Mouse (Mus musculus): ENCODE measurements around the gene Olfr109. TPM values are rescaled to one million over a fixed set of nuclear protein-coding genes. Genes with fewer than 3 reads are reported as not detected.

Olfr109 gene
- not detected in 2 replicates for polyA plus RNA-seq (2012)

DNA sequence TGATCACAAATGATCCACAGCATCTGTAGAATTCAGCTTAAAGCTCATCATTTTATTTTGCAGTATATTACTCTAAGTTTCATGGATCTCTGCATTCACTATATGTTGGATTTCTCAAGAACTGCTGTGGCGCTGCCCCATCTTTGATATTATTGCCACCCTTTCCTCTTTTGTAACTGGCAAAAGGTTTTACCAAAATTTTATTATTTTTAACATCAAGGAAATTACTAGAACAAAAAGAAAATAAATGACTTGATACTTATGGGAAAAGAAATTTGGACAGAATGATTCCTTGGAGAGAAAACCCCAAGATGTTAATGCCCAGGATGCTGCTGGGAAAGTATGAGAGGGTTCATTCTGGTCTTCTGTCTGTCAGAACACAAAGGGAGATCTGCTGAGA is at the start of gene Olfr109:
Gene Olfr109, plus strand, starts transcription at position 301 of the 400 bp plus-strand sequence.

DNA sequence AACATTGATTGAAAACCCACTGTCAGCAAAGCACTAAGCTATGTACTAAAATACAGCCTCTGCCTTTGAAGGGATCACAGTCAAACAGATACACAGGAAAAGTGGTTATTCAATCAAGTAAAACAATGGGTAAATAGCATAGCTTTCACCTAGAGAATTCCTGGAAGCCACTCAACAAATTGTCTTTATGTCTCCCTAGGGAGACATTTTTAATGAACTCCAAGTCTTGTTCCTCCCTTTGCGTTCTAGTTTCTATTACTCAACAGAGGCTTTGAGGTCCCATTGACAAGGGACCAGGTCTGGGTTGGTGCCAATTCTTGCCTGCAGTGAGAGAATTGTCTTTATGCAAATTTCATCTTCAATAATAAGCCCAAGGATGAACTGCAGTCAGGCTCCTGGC is 13.5 kb upstream of the Olfr109 start, which contains the start of gene Olfr108:
Gene Olfr108, plus strand, starts transcription at position 301 of the 400 bp plus-strand sequence.

DNA sequence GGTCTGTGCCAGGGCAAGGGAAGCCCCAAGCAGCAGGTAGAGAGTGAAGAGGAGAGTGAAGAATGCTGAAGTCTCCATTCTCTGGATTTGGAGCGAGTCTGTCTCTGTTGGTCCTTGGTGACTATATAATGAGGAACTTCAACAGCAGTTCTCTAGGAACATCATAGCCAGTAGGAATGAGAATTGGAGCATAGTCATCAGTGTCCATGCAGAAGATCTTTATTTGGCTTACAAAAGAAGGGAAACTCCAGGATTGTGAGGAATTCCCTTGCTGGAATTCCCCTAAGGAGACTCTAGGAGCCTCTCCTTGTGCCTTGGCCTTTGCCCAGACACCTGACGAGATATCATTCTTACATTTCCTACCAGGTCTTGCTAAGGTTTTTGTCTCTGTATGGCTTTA is 24.7 kb downstream of the Olfr109 start, which contains the start of gene H2-M2:
Gene H2-M2, minus strand, starts transcription at position 101 of the 400 bp plus-strand sequence.

DNA sequence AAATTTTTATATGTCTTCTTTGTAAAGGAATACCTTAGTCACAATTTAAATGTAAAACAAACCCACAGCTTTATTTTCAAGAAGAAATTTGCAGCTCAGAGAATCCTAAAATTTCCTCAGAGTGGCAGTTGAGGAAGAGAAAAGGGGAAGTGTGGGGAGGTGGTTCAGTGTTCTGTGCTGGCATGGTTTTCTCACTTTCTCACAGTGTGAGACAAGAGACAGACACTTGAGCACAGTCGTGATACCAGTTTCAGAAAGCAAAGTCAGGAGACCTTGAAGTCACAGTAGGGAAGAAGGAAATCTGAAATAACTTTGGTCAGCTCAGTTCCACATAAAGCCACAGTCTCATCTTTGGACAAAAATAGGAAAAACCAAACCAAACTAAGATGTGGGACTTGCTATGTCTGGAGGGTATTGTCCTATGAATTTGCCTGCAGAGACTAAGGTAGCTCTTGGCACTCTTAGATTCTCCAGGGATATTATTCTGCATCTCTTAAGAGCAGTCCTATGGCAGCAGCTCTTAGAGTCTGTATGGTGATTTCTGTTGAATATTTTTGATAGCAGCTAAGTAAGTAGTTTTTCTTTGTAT is 33.3 kb downstream of the Olfr109 start, which contains the start of gene Olfr110:
Gene Olfr110, plus strand, starts transcription at position 539 of the 589 bp plus-strand sequence.

DNA sequence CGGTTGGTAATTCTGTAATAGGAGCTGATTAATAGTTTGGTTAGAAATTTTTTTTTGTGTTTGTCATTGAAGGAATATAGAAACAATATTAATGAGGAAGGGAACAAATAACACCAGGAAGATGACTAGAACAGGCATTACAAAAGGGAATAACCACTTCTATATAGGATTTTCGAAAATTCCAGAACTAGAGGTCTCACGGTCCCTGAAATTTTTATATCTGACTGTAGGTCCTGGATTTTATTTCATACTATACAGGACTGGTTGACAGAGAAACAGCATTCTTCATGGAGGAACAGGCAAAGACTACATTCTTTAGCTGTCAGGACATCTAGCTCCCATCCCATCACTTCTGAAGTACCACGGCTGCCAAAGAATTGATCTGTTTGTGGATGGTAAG is 49.0 kb downstream of the Olfr109 start, which contains the start of gene Olfr111:
Gene Olfr111, plus strand, starts transcription at position 301 of the 400 bp plus-strand sequence.

Other genes with a start within 250 kb of the Olfr109 start
- 0.02 TPM in 1 of 2 replicates, not detected in the other for gene Olfr95, start 245.8 kb upstream of the Olfr109 start, polyA plus RNA-seq (2012)
- gene Olfr96, start 238.8 kb upstream of the Olfr109 start, polyA plus RNA-seq (2012): not detected in 2 replicates
- gene Olfr97, start 221.6 kb upstream of the Olfr109 start, polyA plus RNA-seq (2012): not detected in 2 replicates
- gene Olfr98, start 195.2 kb upstream of the Olfr109 start, polyA plus RNA-seq (2012): not detected in 2 replicates
- 1.8 and 2.2 TPM in 2 replicates for gene H2-M3, start 188.7 kb upstream of the Olfr109 start, polyA plus RNA-seq (2012)
- not detected in 2 replicates for gene Olfr99, start 175.5 kb upstream of the Olfr109 start, polyA plus RNA-seq (2012)
- gene Olfr101, start 154.6 kb upstream of the Olfr109 start, polyA plus RNA-seq (2012): not detected in 2 replicates
- not detected in 2 replicates for gene Olfr102, start 141.9 kb upstream of the Olfr109 start, polyA plus RNA-seq (2012)
- not detected in 2 replicates for gene Olfr103, start 119.2 kb upstream of the Olfr109 start, polyA plus RNA-seq (2012)
- not detected in 2 replicates for gene Olfr104-ps, start 99.3 kb upstream of the Olfr109 start, polyA plus RNA-seq (2012)
- 0.03 TPM in 1 of 2 replicates, not detected in the other for gene Olfr105-ps, start 79.9 kb upstream of the Olfr109 start, polyA plus RNA-seq (2012)
- not detected in 2 replicates for gene Olfr106-ps, start 68.5 kb upstream of the Olfr109 start, polyA plus RNA-seq (2012)
- not detected in 2 replicates for gene Olfr107, start 59.7 kb upstream of the Olfr109 start, polyA plus RNA-seq (2012)
- gene Olfr108, start 13.4 kb upstream of the Olfr109 start, polyA plus RNA-seq (2012): not detected in 2 replicates
- gene H2-M2, start 24.6 kb downstream of the Olfr109 start, polyA plus RNA-seq (2012): not detected in 2 replicates
- gene Olfr110, start 33.6 kb downstream of the Olfr109 start, polyA plus RNA-seq (2012): not detected in 2 replicates
- gene Olfr111, start 49.1 kb downstream of the Olfr109 start, polyA plus RNA-seq (2012): not detected in 2 replicates
- not detected in 2 replicates for gene Olfr112, start 110.5 kb downstream of the Olfr109 start, polyA plus RNA-seq (2012)
- gene Olfr113, start 118.7 kb downstream of the Olfr109 start, polyA plus RNA-seq (2012): not detected in 2 replicates
- not detected in 2 replicates for gene Olfr114, start 133.8 kb downstream of the Olfr109 start, polyA plus RNA-seq (2012)
- gene Olfr115, start 168.2 kb downstream of the Olfr109 start, polyA plus RNA-seq (2012): not detected in 2 replicates
- gene Olfr116, start 168.3 kb downstream of the Olfr109 start, polyA plus RNA-seq (2012): not detected in 2 replicates
- gene Olfr117, start 204.9 kb downstream of the Olfr109 start, polyA plus RNA-seq (2012): not detected in 2 replicates
- gene Olfr118, start 208.1 kb downstream of the Olfr109 start, polyA plus RNA-seq (2012): not detected in 2 replicates
- gene Olfr119, start 237.6 kb downstream of the Olfr109 start, polyA plus RNA-seq (2012): not detected in 2 replicates